Mouse (Mus musculus): ENCODE data around the gene Ulbp1. TPM values are rescaled to one million over a fixed set of nuclear protein-coding genes. Genes with fewer than 3 reads are reported as not detected.
A peak's percentile ranks its signal among the peaks of the same experiment; 100 is the strongest.

Gene Ulbp1
- polyA plus RNA-seq, 1 experiment from 2014 or later: 5.6 TPM

GRCm38 (mm10) chr10:7391561-7391934, 81.9 kb downstream of the Ulbp1 start:
- Histone ChIP-seq H3K9me3 (no peaks in the 10 kb centered on the region), H3K27me3 (ENCODE audit: insufficient read depth, poor library complexity, severe bottlenecking) (peaks cover 28% of the 10 kb centered on the region), H3K36me3 (no peaks in the 10 kb centered on the region), H3K4me1 (peaks cover 17% of the 10 kb centered on the region), H3K27ac (0 out of 2 replicates have a peak overlapping the region, but pooled peaks have one; percentile 59), H3K4me3 (peak overlapping the region; percentile 74)
- DNase-seq (ENCODE audit: low spot score): no peak
- 0% methylated on average over 20 of the region's 20 CpGs for WGBS

DNA sequence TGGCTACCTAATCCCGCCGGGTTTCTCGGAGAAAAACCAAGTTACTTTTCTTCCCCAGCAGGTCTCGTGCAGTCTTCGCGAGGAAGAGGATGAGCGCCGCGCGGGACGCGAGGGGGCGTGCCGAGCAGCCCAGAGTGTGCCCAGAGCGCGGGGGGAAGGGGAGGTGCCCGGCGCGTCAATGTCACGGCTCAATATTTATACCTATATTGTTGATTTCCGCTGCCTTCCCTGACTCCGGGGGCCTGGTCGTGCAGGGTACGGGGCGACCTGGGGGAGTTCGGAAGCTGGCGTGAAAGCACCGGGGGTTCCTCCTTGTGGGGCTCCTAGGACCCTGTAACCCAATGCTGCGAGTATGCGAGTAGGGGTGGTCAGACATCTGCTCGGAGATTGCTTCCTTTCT, 82.3 kb downstream of the Ulbp1 start:
- peak; percentile 74 for DNase-seq (ENCODE audit: low spot score)
- H3K36me3 ChIP-seq: no peaks in the 10 kb centered on the region
- H3K4me1 ChIP-seq: peaks cover 17% of the 10 kb centered on the region
- under 1% methylated on average over 31 of the region's 31 CpGs for WGBS
- H3K9me3 ChIP-seq: no peaks in the 10 kb centered on the region
- peak overlapping the region; percentile 74 for H3K4me3 ChIP-seq
- peak overlapping the region; percentile 36; the same call in 1 of the 2 replicates for H3K27ac ChIP-seq
- peaks cover 28% of the 10 kb centered on the region for H3K27me3 ChIP-seq (ENCODE audit: insufficient read depth, poor library complexity, severe bottlenecking)

Other genes with a start within 250 kb of the Ulbp1 start
- 3.5 and 3.7 TPM in 2 replicates for gene Lrp11, start 116.2 kb upstream of the Ulbp1 start, polyA plus RNA-seq (2016; fragmentation: Nextera tagmentation; extraction: Ambion mirVana)
- 55.5 and 72.0 TPM in 2 replicates for gene Nup43, start 193.9 kb upstream of the Ulbp1 start, polyA plus RNA-seq (2016; fragmentation: Nextera tagmentation; extraction: Ambion mirVana)
- 143 and 148 TPM in 2 replicates for gene Pcmt1, start 207.5 kb upstream of the Ulbp1 start, polyA plus RNA-seq (2016; fragmentation: Nextera tagmentation; extraction: Ambion mirVana)
- gene Lats1, start 207.6 kb upstream of the Ulbp1 start, polyA plus RNA-seq (2016; fragmentation: Nextera tagmentation; extraction: Ambion mirVana): 3.6 and 4.7 TPM in 2 replicates

Data from heart, embryonic 10.5 days (tissue).